Mouse (Mus musculus): ENCODE measurements around the gene Cep41.

Gene Cep41

GRCm38 (mm10) chr6:30711365-30711763 is 17.8 kb upstream of the Cep41 start:
- no peak for DNase-seq (ENCODE audit: extremely low read depth, low read depth, low spot score)

- no peak for DNase-seq (ENCODE audit: extremely low read depth, low read depth, low spot score)
Observed at GRCm38 (mm10) chr6:30710371-30711364, 17.1 kb upstream of the Cep41 start.

GRCm38 (mm10) chr6:30709115-30709514 is 15.6 kb upstream of the Cep41 start:
- DNase-seq (ENCODE audit: extremely low read depth, low read depth, low spot score): no peak

- DNase-seq (ENCODE audit: extremely low read depth, low read depth, low spot score): no peak
Observed at GRCm38 (mm10) chr6:30703977-30704602, 10.5 kb upstream of the Cep41 start.

- no peak for DNase-seq (ENCODE audit: extremely low read depth, low read depth, low spot score)
Observed at GRCm38 (mm10) chr6:30703476-30703875, 9.9 kb upstream of the Cep41 start.

- DNase-seq (ENCODE audit: extremely low read depth, low read depth, low spot score): no peak
Observed at GRCm38 (mm10) chr6:30702881-30703280, 9.3 kb upstream of the Cep41 start.

- DNase-seq (ENCODE audit: extremely low read depth, low read depth, low spot score): no peak
Observed at GRCm38 (mm10) chr6:30700182-30700581, 6.6 kb upstream of the Cep41 start.

GRCm38 (mm10) chr6:30698036-30698435 is 4.5 kb upstream of the Cep41 start:
- DNase-seq (ENCODE audit: extremely low read depth, low read depth, low spot score): no peak

- no peak for DNase-seq (ENCODE audit: extremely low read depth, low read depth, low spot score)
Observed at GRCm38 (mm10) chr6:30697464-30697863, 3.9 kb upstream of the Cep41 start.

GRCm38 (mm10) chr6:30695124-30695523 is 1.6 kb upstream of the Cep41 start:
- no peak for DNase-seq (ENCODE audit: extremely low read depth, low read depth, low spot score)

- no peak for DNase-seq (ENCODE audit: extremely low read depth, low read depth, low spot score)
Observed at GRCm38 (mm10) chr6:30694209-30694608, 660 bp upstream of the Cep41 start.

GRCm38 (mm10) chr6:30692826-30693225 is 723 bp downstream of the Cep41 start:
- DNase-seq (ENCODE audit: extremely low read depth, low read depth, low spot score): no peak

- no peak for DNase-seq (ENCODE audit: extremely low read depth, low read depth, low spot score)
Observed at GRCm38 (mm10) chr6:30687198-30687597, 6.4 kb downstream of the Cep41 start.

- no peak for DNase-seq (ENCODE audit: extremely low read depth, low read depth, low spot score)
Observed at GRCm38 (mm10) chr6:30684570-30684969, 9.0 kb downstream of the Cep41 start.

- DNase-seq (ENCODE audit: extremely low read depth, low read depth, low spot score): no peak
Observed at GRCm38 (mm10) chr6:30681935-30682900, 11.3 kb downstream of the Cep41 start.

- no peak for DNase-seq (ENCODE audit: extremely low read depth, low read depth, low spot score)
Observed at GRCm38 (mm10) chr6:30680442-30680841, 13.1 kb downstream of the Cep41 start.

GRCm38 (mm10) chr6:30679567-30679966 is 14.0 kb downstream of the Cep41 start:
- no peak for DNase-seq (ENCODE audit: extremely low read depth, low read depth, low spot score)

- no peak for DNase-seq (ENCODE audit: extremely low read depth, low read depth, low spot score)
Observed at GRCm38 (mm10) chr6:30678482-30678881, 15.1 kb downstream of the Cep41 start.

GRCm38 (mm10) chr6:30677591-30677990 is 16.0 kb downstream of the Cep41 start:
- no peak for DNase-seq (ENCODE audit: extremely low read depth, low read depth, low spot score)

GRCm38 (mm10) chr6:30676506-30676905 is 17.0 kb downstream of the Cep41 start:
- no peak for DNase-seq (ENCODE audit: extremely low read depth, low read depth, low spot score)

- no peak for DNase-seq (ENCODE audit: extremely low read depth, low read depth, low spot score)
Observed at GRCm38 (mm10) chr6:30675281-30675771, 18.2 kb downstream of the Cep41 start.
